Mouse (Mus musculus): ENCODE data around the gene Tmed10. TPM values are rescaled to one million over a fixed set of nuclear protein-coding genes. Genes with fewer than 3 reads are reported as not detected.

The Tmed10 gene
- 134 and 186 TPM in 2 replicates for polyA plus RNA-seq (2012; ENCODE audit: low replicate concordance)

DNA sequence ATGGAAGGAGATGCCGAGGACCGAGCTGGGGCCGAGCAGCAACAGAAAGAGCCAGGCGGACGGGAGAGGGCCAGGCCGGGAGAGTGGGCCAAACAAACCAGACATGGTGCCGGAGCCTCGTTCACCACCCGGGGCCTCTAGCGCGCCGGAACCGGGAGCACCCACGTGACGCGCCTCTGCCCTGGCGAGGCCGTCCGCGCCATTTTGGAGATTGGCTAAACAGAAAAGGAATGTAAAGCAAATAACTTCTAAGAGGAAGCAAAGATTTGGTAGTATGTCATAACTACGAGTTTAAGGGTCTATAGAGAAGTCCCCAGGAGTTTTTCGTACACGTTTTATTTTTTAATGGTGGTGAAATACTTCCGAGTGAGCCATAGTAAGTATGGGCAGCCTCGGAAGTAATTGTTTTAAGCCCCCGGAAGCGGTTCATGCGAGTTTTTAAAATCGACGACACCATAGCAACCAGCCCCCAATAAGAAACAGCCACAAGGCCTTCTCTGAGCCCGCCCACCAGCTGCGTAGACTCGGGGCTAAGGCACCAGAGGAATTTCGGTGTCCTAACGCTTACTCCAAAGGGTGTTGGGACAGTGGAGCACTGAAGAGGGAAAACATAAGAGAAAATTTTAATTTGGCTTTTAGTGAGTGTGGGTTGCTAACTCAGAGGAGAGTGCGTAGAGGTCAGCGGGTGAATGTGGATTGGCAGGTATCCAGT, at the start of gene Tmed10:
Gene Tmed10, minus strand, starts transcription at position 287 of the 712 bp plus-strand sequence.

DNA sequence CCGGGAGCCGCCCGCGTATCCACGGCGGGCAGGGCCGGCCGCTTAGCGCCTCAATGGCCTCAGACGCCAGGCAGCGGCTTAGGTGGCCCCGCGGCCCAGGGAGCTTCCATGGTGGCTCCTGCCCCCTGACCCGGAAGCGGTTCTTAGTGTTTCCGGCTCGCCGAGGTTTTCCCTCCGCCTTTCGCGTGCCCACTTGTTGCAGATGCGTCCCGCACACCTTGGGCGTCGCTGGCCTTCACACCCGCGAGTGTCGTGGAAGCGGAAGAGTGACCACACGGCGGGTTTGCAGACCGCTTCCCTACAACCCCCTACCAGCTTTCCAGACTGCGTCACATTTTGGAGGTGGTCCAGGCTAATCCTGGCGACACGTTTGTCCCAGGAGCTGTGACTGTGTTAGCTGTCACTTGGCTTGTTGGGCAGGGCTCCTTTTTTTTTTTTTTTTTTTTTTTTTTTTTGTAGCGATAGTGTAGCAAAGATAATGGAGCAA, 35.4 kb downstream of the Tmed10 start, which contains the start of gene Nek9:
Gene Nek9, minus strand, starts transcription at position 120 of the 487 bp plus-strand sequence.

Other genes starting within 250 kb of the Tmed10 start
- gene Rps6kl1, start 223.6 kb downstream of the Tmed10 start, polyA plus RNA-seq (2012; ENCODE audit: low replicate concordance): 0.42 and 0.45 TPM in 2 replicates
- gene Pgf, start 197.1 kb downstream of the Tmed10 start, polyA plus RNA-seq (2012; ENCODE audit: low replicate concordance): 0.12 and 0.29 TPM in 2 replicates
- 114 and 244 TPM in 2 replicates for gene Eif2b2, start 155.4 kb downstream of the Tmed10 start, polyA plus RNA-seq (2012; ENCODE audit: low replicate concordance)
- 2.5 and 3.7 TPM in 2 replicates for gene Mlh3, start 104.2 kb downstream of the Tmed10 start, polyA plus RNA-seq (2012; ENCODE audit: low replicate concordance)
- gene Acyp1, start 86.4 kb downstream of the Tmed10 start, polyA plus RNA-seq (2012; ENCODE audit: low replicate concordance): 18.1 and 48.2 TPM in 2 replicates
- 0.05 TPM in 1 of 2 replicates, not detected in the other for gene Zc2hc1c, start 86.3 kb downstream of the Tmed10 start, polyA plus RNA-seq (2012; ENCODE audit: low replicate concordance)
- 13.4 and 18.3 TPM in 2 replicates for gene Nek9, start 35.5 kb downstream of the Tmed10 start, polyA plus RNA-seq (2012; ENCODE audit: low replicate concordance)
- gene Fos, start 99.0 kb upstream of the Tmed10 start, polyA plus RNA-seq (2012; ENCODE audit: low replicate concordance): 31.6 and 262 TPM in 2 replicates
- gene Jdp2, start 224.2 kb upstream of the Tmed10 start, polyA plus RNA-seq (2012; ENCODE audit: low replicate concordance): 10.7 and 19.1 TPM in 2 replicates